Mouse (Mus musculus) forebrain, embryonic 14.5 days (tissue): ENCODE results near the gene Gabbr2. TPM values are rescaled to one million over a fixed set of nuclear protein-coding genes. Genes with fewer than 3 reads are reported as not detected.

Source experiments
- ATAC-seq: fragments of 200-750 bp; cut with Nextera tagmentation; 2 replicates; pipeline ENCODE4 v1.8.0; 2017; ENCODE audit warnings: mild to moderate bottlenecking, moderate library complexity
- DNase-seq: peaks from one replicate; pipeline ENCODE4 v3.0.0-alpha.2; 2015; ENCODE audit warnings: low spot score
- H3K27ac ChIP-seq: fragments of 300-500 bp; sonication (generic); 2 replicates; pipeline ENCODE4 v1.5.1; 2014; ENCODE audit warnings: low read depth, mild to moderate bottlenecking, control low read depth, low read length, moderate library complexity
- H3K27me3 ChIP-seq: fragments of 300-500 bp; sonication (generic); replicated peaks from 2 replicates; pipeline ENCODE4 v1.6.1; 2014; ENCODE audit warnings: low read length, control low read depth, mixed read lengths; ENCODE audit not compliant: control insufficient read depth, insufficient read depth
- H3K36me3 ChIP-seq: fragments of 300-500 bp; sonication (generic); 2 replicates; pipeline ENCODE4 v1.6.1; 2014; ENCODE audit warnings: low read length, control low read depth; ENCODE audit not compliant: control insufficient read depth, insufficient read depth
- H3K4me1 ChIP-seq: fragments of 300-500 bp; sonication (generic); 2 replicates; pipeline ENCODE4 v1.6.1; 2014; ENCODE audit warnings: antibody characterized with exemption, low read length, control low read depth; ENCODE audit not compliant: control insufficient read depth, insufficient read depth
- H3K4me2 ChIP-seq: fragments of 300-500 bp; sonication (generic); 2 replicates; pipeline ENCODE4 v1.6.1; 2014; ENCODE audit warnings: mild to moderate bottlenecking, control low read depth, low read length
- H3K4me3 ChIP-seq: fragments of 300-500 bp; sonication (generic); 2 replicates; pipeline ENCODE4 v1.5.1; 2014; ENCODE audit warnings: low read depth, low read length, control low read depth
- H3K9ac ChIP-seq: fragments of 300-500 bp; sonication (generic); 2 replicates; pipeline ENCODE4 v1.6.1; 2014; ENCODE audit warnings: mild to moderate bottlenecking, low read length, control low read depth, moderate library complexity
- H3K9me3 ChIP-seq: fragments of 300-500 bp; sonication (generic); replicated peaks from 2 replicates; pipeline ENCODE4 v1.6.1; 2016; ENCODE audit warnings: low read length, control low read depth, mixed read lengths; ENCODE audit not compliant: control insufficient read depth
- WGBS: fragments of 180-500 bp; shearing (Covaris S2); extraction: QIAGEN DNeasy Blood & Tissue Kit; methylation state at CpG from one replicate; pipeline ENCODE4 v1.1.7; 2014; 5-methylcytosine and 5-hydroxymethylcytosine counted together
- polyA plus RNA-seq: library from polyadenylated mRNA; unstranded; fragments of >200 nt; fragmentation: Nextera tagmentation; extraction: Ambion mirVana; gene quantifications from 2 replicates; pipeline ENCODE4 v1.2.1, GENCODE M21; 2014

Gabbr2 gene
- polyA plus RNA-seq, 1 experiment from 2014 or later, result 1.7 TPM

GRCm38 (mm10) chr4:46840146-46840545, 151.5 kb downstream of the Gabbr2 start:
- Histone ChIP-seq H3K4me2 (no peak overlapping the region), H3K4me1 (no peaks in the 10 kb centered on the region), H3K27ac (no peak overlapping the region), H3K4me3 (no peak overlapping the region), H3K27me3 (0 out of 2 replicates have a peak, but pooled peaks cover 4% of the 10 kb centered on the region), H3K36me3 (no peaks in the 10 kb centered on the region), H3K9ac (no peak overlapping the region), H3K9me3 (no peaks in the 10 kb centered on the region)
- ATAC-seq (no peak), DNase-seq (no peak)
- 87% methylated on average over 6 of the region's 6 CpGs for WGBS

DNA sequence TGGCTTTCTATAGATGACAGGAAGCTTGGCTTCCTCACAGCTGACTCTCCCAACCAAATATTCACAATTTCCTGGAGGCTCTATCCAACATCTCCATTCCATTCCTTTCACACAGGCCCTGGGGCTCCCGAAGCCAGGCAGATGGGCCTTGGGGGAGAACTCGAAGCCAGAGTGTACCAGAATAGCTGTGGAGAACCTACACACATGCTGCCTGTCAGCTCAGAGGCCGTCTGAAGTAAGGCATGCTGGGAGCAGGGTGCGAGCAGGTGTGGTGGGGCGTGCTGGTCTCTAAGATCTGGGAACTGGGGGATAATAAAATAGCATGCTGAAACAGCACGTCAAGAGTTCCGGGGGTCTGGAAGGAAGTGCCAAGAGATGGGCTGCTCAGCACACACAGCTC, 154.3 kb downstream of the Gabbr2 start:
- DNase-seq, result no peak
- no peak for ATAC-seq
- WGBS, result 76% methylated on average over 7 of the region's 7 CpGs
- 0 out of 2 replicates have a peak, but pooled peaks cover 4% of the 10 kb centered on the region for H3K27me3 ChIP-seq
- no peaks in the 10 kb centered on the region for H3K9me3 ChIP-seq
- no peak overlapping the region for H3K4me2 ChIP-seq
- no peaks in the 10 kb centered on the region for H3K36me3 ChIP-seq
- H3K4me3 ChIP-seq, result no peak overlapping the region
- H3K27ac ChIP-seq, result no peak overlapping the region
- no peak overlapping the region for H3K9ac ChIP-seq
- no peaks in the 10 kb centered on the region for H3K4me1 ChIP-seq

DNA sequence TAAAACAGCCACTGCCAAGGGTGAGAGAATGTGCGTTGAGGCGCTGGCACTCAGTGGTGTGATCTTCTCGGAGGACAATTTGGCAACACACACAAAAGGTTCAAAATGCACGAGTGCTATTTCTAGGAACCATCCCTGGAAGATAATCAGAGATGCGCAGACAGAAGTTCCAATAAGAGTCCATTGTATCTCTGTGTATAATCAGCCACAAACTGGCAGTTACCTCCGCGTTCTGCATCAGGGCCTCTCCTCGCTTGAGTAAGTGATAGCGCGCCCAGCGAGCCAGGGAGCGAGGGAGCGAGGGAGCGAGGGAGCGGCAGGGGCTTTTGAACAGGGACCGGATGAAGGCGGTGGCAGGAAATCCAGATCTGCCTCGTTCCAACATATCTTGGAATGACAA, 155.6 kb downstream of the Gabbr2 start:
- no peak overlapping the region for H3K4me2 ChIP-seq
- ATAC-seq (0 out of 2 replicates have a peak, but pooled peaks have one; percentile 20), DNase-seq (peak; percentile 46)
- no peak overlapping the region for H3K4me3 ChIP-seq
- no peaks in the 10 kb centered on the region for H3K9me3 ChIP-seq
- H3K27ac ChIP-seq, result no peak overlapping the region
- no peaks in the 10 kb centered on the region for H3K36me3 ChIP-seq
- WGBS, result 48% methylated on average over 18 of the region's 18 CpGs
- 0 out of 2 replicates have a peak, but pooled peaks cover 4% of the 10 kb centered on the region for H3K27me3 ChIP-seq
- H3K4me1 ChIP-seq, result no peaks in the 10 kb centered on the region
- H3K9ac ChIP-seq, result no peak overlapping the region

- 96% methylated on average over 14 of the region's 14 CpGs for WGBS
- no peaks in the 10 kb centered on the region for H3K9me3 ChIP-seq
- H3K27me3 ChIP-seq, result 0 out of 2 replicates have a peak, but pooled peaks cover 4% of the 10 kb centered on the region
- H3K36me3 ChIP-seq, result no peaks in the 10 kb centered on the region
- no peak for DNase-seq
- ATAC-seq, result no peak
- no peak overlapping the region for H3K4me3 ChIP-seq
- no peak overlapping the region for H3K9ac ChIP-seq
- no peak overlapping the region for H3K4me2 ChIP-seq
- H3K27ac ChIP-seq, result no peak overlapping the region
- no peaks in the 10 kb centered on the region for H3K4me1 ChIP-seq
These were observed 156.6 kb downstream of the Gabbr2 start for GRCm38 (mm10) chr4:46835064-46835463.

GRCm38 (mm10) chr4:46832834-46833544, 158.7 kb downstream of the Gabbr2 start:
- H3K4me1 ChIP-seq, result no peaks in the 10 kb centered on the region
- H3K27ac ChIP-seq, result no peak overlapping the region
- 43% methylated on average over 12 of the region's 12 CpGs for WGBS
- no peak overlapping the region for H3K9ac ChIP-seq
- 0 out of 2 replicates have a peak, but pooled peaks cover 4% of the 10 kb centered on the region for H3K27me3 ChIP-seq
- H3K36me3 ChIP-seq, result no peaks in the 10 kb centered on the region
- peak; percentile 19 for DNase-seq
- H3K4me2 ChIP-seq, result no peak overlapping the region
- H3K4me3 ChIP-seq, result no peak overlapping the region
- no peaks in the 10 kb centered on the region for H3K9me3 ChIP-seq
- ATAC-seq, result no peak

GRCm38 (mm10) chr4:46829656-46830055, 162.0 kb downstream of the Gabbr2 start:
- no peaks in the 10 kb centered on the region for H3K9me3 ChIP-seq
- no peak overlapping the region for H3K4me3 ChIP-seq
- no peak overlapping the region for H3K9ac ChIP-seq
- no peaks in the 10 kb centered on the region for H3K36me3 ChIP-seq
- ATAC-seq, result no peak
- H3K27me3 ChIP-seq, result no peaks in the 10 kb centered on the region
- no peak overlapping the region for H3K4me2 ChIP-seq
- no peak overlapping the region for H3K27ac ChIP-seq
- no peaks in the 10 kb centered on the region for H3K4me1 ChIP-seq
- DNase-seq, result no peak
- WGBS, result 56% methylated on average over 2 of the region's 2 CpGs

GRCm38 (mm10) chr4:46828141-46828571, 163.5 kb downstream of the Gabbr2 start:
- Histone ChIP-seq H3K27me3 (no peaks in the 10 kb centered on the region), H3K4me1 (no peaks in the 10 kb centered on the region), H3K4me2 (no peak overlapping the region), H3K36me3 (no peaks in the 10 kb centered on the region), H3K27ac (no peak overlapping the region), H3K9ac (no peak overlapping the region), H3K9me3 (no peaks in the 10 kb centered on the region), H3K4me3 (no peak overlapping the region)
- ATAC-seq, result no peak
- 73% methylated on average over 5 of the region's 5 CpGs for WGBS
- DNase-seq, result no peak

- Histone ChIP-seq H3K4me3 (no peak overlapping the region), H3K9ac (no peak overlapping the region), H3K27me3 (no peaks in the 10 kb centered on the region), H3K9me3 (no peaks in the 10 kb centered on the region), H3K27ac (no peak overlapping the region), H3K4me1 (no peaks in the 10 kb centered on the region), H3K36me3 (no peaks in the 10 kb centered on the region), H3K4me2 (no peak overlapping the region)
- 75% methylated on average over 9 of the region's 9 CpGs for WGBS
- ATAC-seq (no peak), DNase-seq (no peak)
These were observed 164.2 kb downstream of the Gabbr2 start for GRCm38 (mm10) chr4:46827471-46827870.

GRCm38 (mm10) chr4:46825846-46826529, 165.7 kb downstream of the Gabbr2 start:
- H3K4me1 ChIP-seq, result no peaks in the 10 kb centered on the region
- DNase-seq, result no peak
- H3K4me3 ChIP-seq, result no peak overlapping the region
- no peaks in the 10 kb centered on the region for H3K9me3 ChIP-seq
- H3K9ac ChIP-seq, result no peak overlapping the region
- ATAC-seq, result no peak
- 91% methylated on average over 10 of the region's 10 CpGs for WGBS
- no peak overlapping the region for H3K4me2 ChIP-seq
- no peaks in the 10 kb centered on the region for H3K36me3 ChIP-seq
- no peak overlapping the region for H3K27ac ChIP-seq
- no peaks in the 10 kb centered on the region for H3K27me3 ChIP-seq
